Mouse (Mus musculus): ENCODE data around the gene Lhx9. TPM values are rescaled to one million over a fixed set of nuclear protein-coding genes. Genes with fewer than 3 reads are reported as not detected.

Lhx9 gene
- polyA plus RNA-seq, 1 experiment from 2014 or later = not detected

DNA sequence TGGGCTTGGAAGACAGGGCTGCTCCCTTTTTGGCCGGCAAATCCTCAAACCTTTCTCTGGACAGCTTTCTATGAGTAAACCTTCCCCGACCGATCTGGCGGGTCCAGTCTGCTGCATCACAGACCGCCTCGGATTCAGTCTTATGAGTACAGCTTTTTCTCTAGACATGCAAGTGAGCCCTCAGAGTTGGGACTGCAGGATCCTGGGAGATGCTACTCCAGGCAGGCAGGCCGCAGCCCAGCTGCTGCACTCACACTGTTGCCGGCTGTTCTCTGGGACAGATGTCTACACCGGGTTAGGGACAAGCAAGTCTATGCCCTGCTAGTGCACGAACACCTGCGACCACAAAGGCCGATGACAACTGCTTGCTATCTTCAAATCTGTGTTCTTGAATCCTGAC is 2.2 kb downstream of the Lhx9 start:
- Histone ChIP-seq H3K36me3 (ENCODE audit: insufficient read depth, low read length) (no peaks in the 10 kb centered on the region), H3K4me1 (replicated peaks; ENCODE audit: insufficient read depth, low read length) (peaks cover 27% of the 10 kb centered on the region; the same call in 1 of the 2 replicates), H3K27ac (no peak overlapping the region), H3K9ac (ENCODE audit: low read depth, low read length) (no peak overlapping the region), H3K9me3 (replicated peaks; ENCODE audit: low read length) (no peaks in the 10 kb centered on the region), H3K27me3 (ENCODE audit: insufficient read depth, low read length) (peaks cover 58% of the 10 kb centered on the region), H3K4me3 (replicated peaks; ENCODE audit: low read depth, low read length) (no peak overlapping the region), H3K4me2 (ENCODE audit: low read length) (no peak overlapping the region)
- WGBS = 8% methylated on average over 12 of the region's 12 CpGs
- no peak for DNase-seq (ENCODE audit: low spot score)
- no peak for ATAC-seq (replicated peaks; ENCODE audit: low FRiP score, low read depth)
- no peak for TF ChIP-seq CTCF (IDR thresholded peaks at IDR 0.05; ENCODE audit: low read depth)

DNA sequence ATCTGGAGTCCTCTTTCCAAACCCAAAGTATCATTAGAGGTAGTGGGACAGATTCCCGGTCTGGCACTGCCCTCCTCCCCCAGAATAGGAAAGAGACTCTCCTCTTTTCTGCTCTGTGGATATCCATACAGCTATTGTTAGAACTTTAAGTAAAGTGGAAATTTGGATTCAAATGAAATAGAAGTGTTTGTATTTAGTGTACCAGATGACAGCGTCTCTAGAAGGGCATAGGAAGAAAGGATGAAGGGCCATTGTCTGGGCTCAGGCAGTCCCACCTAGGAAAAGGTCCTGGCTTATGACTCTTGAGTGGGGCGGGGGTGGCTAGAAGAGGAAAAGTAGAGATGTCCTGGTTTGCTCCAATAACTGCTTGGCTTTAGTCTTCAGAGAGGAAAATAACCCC is 2.9 kb downstream of the Lhx9 start:
- no peak for TF ChIP-seq CTCF (IDR thresholded peaks at IDR 0.05; ENCODE audit: low read depth)
- Histone ChIP-seq H3K9me3 (replicated peaks; ENCODE audit: low read length) (no peaks in the 10 kb centered on the region), H3K27me3 (ENCODE audit: insufficient read depth, low read length) (peaks cover 58% of the 10 kb centered on the region), H3K36me3 (ENCODE audit: insufficient read depth, low read length) (no peaks in the 10 kb centered on the region), H3K9ac (ENCODE audit: low read depth, low read length) (no peak overlapping the region), H3K4me3 (replicated peaks; ENCODE audit: low read depth, low read length) (no peak overlapping the region), H3K4me1 (replicated peaks; ENCODE audit: insufficient read depth, low read length) (peaks cover 27% of the 10 kb centered on the region; the same call in 1 of the 2 replicates), H3K4me2 (ENCODE audit: low read length) (no peak overlapping the region), H3K27ac (no peak overlapping the region)
- 17% methylated on average over 3 of the region's 3 CpGs for WGBS
- DNase-seq (ENCODE audit: low spot score) = no peak
- no peak for ATAC-seq (replicated peaks; ENCODE audit: low FRiP score, low read depth)

DNA sequence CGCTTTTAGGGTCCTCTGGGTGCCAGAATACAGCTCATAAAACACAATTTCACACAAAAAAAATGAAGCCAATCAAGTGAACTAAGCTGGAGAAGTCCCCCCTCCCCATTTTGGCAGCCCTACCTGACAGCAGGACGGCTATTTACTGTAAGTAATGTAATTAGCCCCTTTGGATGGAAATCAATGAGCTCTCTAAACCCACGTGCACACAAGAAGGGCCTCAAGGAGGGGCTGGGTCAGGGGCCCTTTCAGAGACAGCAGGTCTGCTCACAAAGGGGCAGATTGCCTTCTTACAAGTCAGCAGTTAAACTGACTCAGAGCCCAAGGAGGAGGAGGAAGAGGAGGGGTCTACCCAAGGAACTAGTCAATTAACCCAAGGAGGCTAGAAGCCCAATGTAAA is 4.2 kb downstream of the Lhx9 start:
- Histone ChIP-seq H3K27me3 (ENCODE audit: insufficient read depth, low read length) (peaks cover 62% of the 10 kb centered on the region), H3K27ac (no peak overlapping the region), H3K9me3 (replicated peaks; ENCODE audit: low read length) (no peaks in the 10 kb centered on the region), H3K4me3 (replicated peaks; ENCODE audit: low read depth, low read length) (peak overlapping the region; percentile 30; the same call in 1 of the 2 replicates), H3K9ac (ENCODE audit: low read depth, low read length) (no peak overlapping the region), H3K4me1 (replicated peaks; ENCODE audit: insufficient read depth, low read length) (peaks cover 27% of the 10 kb centered on the region; the same call in 1 of the 2 replicates), H3K36me3 (ENCODE audit: insufficient read depth, low read length) (no peaks in the 10 kb centered on the region), H3K4me2 (ENCODE audit: low read length) (peak overlapping the region; percentile 53)
- no peak for TF ChIP-seq CTCF (IDR thresholded peaks at IDR 0.05; ENCODE audit: low read depth)
- 9% methylated on average over 3 of the region's 3 CpGs for WGBS
- no peak for DNase-seq (ENCODE audit: low spot score)
- no peak for ATAC-seq (replicated peaks; ENCODE audit: low FRiP score, low read depth)

DNA sequence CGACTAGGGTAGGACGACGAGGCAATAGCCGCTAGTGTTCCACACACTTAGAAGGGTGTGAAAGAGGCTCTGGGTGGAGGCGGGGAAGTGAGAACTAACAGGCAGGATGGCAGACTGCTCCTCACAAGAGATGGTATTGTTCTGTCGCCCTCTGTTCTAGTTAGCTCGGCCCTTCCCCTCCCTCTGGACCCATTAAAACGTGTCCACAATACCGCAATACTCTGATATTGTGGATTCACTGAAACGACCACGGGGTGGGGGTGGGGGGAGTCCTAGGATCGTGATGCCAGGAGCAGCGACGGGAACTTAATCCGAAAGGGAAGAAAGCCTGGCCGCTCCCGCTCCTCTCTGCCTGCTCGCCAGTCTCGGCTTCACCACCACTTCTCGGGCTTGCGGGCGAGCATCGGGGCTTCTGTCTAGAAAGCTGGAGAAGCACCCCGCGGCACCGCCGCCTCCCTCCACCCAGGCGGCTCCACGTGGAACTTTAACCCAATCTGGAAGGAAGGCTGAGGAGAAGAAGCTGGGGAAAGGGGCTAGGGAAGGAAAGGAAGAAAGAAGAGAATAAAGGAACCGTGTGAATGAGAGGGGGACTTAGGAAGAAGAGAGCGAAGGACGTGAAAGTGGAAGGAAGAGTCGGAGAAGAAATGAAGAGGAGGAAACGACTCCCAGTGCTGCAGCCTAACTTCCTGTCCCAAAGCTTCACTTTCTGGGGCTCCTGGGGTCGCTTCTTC is 4.9 kb downstream of the Lhx9 start:
- TF ChIP-seq CTCF (IDR thresholded peaks at IDR 0.05; ENCODE audit: low read depth) = no peak
- 1% methylated on average over 35 of the region's 35 CpGs for WGBS
- H3K9ac ChIP-seq (ENCODE audit: low read depth, low read length) = no peak overlapping the region
- no peaks in the 10 kb centered on the region for H3K9me3 ChIP-seq (replicated peaks; ENCODE audit: low read length)
- no peak overlapping the region for H3K27ac ChIP-seq
- peak; percentile 27 for DNase-seq (ENCODE audit: low spot score)
- H3K4me1 ChIP-seq (replicated peaks; ENCODE audit: insufficient read depth, low read length) = peaks cover 23% of the 10 kb centered on the region; the same call in 1 of the 2 replicates
- H3K36me3 ChIP-seq (ENCODE audit: insufficient read depth, low read length) = no peaks in the 10 kb centered on the region
- ATAC-seq (replicated peaks; ENCODE audit: low FRiP score, low read depth) = no peak
- H3K4me3 ChIP-seq (replicated peaks; ENCODE audit: low read depth, low read length) = peak overlapping the region; percentile 30
- peaks cover 62% of the 10 kb centered on the region for H3K27me3 ChIP-seq (ENCODE audit: insufficient read depth, low read length)
- H3K4me2 ChIP-seq (ENCODE audit: low read length) = peak overlapping the region; percentile 53

DNA sequence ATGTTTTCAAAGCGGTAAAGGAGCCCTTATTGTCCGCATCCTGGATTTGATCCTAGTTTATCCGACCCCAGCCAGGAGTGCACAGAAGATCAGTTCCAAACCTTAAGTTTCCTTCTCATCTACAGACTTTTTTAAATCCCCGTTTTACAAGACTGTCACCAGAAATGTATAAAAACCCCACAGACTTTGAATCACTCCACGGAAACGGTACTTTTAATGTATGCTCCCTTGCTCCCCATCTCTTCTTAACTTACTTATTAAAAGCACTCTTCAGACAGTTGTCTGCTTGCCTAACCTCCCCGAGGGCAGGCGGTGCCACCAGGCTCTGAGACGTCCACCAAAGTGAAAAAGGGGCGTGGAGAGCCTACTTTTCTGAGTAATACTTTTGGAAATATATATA is 5.6 kb downstream of the Lhx9 start:
- 3% methylated on average over 10 of the region's 10 CpGs for WGBS

DNA sequence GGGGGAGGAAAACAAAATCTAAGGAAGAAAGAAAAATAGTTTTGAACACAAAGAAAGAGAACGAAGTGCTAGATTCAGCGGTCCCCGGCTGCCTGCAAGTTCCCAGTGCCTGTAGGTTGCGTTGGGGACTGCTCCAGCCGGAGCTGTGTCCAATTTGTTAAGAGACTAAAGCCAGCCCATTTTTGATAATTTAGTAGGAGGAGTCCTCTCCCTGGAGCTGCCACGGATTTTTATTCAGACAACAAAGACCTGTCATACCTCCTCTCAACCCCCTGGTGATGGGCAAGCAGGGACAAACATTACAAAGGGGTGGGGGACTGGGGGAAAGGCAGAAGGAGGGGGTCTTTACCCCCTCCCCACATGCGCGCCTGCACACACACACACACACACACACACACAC is 6.1 kb downstream of the Lhx9 start:
- ATAC-seq (replicated peaks; ENCODE audit: low FRiP score, low read depth) = no peak
- no peak for TF ChIP-seq CTCF (IDR thresholded peaks at IDR 0.05; ENCODE audit: low read depth)

More for the DNA sequence above, 5.6 kb downstream of the Lhx9 start:
- H3K4me2 ChIP-seq (ENCODE audit: low read length) = no peak overlapping the region
- H3K9me3 ChIP-seq (replicated peaks; ENCODE audit: low read length) = no peaks in the 10 kb centered on the region
- no peak overlapping the region for H3K4me3 ChIP-seq (replicated peaks; ENCODE audit: low read depth, low read length)
- H3K4me1 ChIP-seq (replicated peaks; ENCODE audit: insufficient read depth, low read length) = peaks cover 15% of the 10 kb centered on the region; the same call in 1 of the 2 replicates
- no peak overlapping the region for H3K9ac ChIP-seq (ENCODE audit: low read depth, low read length)
- no peak overlapping the region for H3K27ac ChIP-seq
- H3K27me3 ChIP-seq (ENCODE audit: insufficient read depth, low read length) = peaks cover 62% of the 10 kb centered on the region
- TF ChIP-seq CTCF (IDR thresholded peaks at IDR 0.05; ENCODE audit: low read depth) = no peak
- ATAC-seq (replicated peaks; ENCODE audit: low FRiP score, low read depth) = no peak
- no peaks in the 10 kb centered on the region for H3K36me3 ChIP-seq (ENCODE audit: insufficient read depth, low read length)
- DNase-seq (ENCODE audit: low spot score) = no peak

More for the DNA sequence above, 6.1 kb downstream of the Lhx9 start:
- H3K4me3 ChIP-seq (replicated peaks; ENCODE audit: low read depth, low read length) = peak overlapping the region; percentile 28
- peak; percentile 64 for DNase-seq (ENCODE audit: low spot score)
- H3K9ac ChIP-seq (ENCODE audit: low read depth, low read length) = no peak overlapping the region
- peaks cover 65% of the 10 kb centered on the region for H3K27me3 ChIP-seq (ENCODE audit: insufficient read depth, low read length)
- no peaks in the 10 kb centered on the region for H3K9me3 ChIP-seq (replicated peaks; ENCODE audit: low read length)
- peaks cover 15% of the 10 kb centered on the region; the same call in 1 of the 2 replicates for H3K4me1 ChIP-seq (replicated peaks; ENCODE audit: insufficient read depth, low read length)
- peak overlapping the region; percentile 47 for H3K4me2 ChIP-seq (ENCODE audit: low read length)
- no peak overlapping the region for H3K27ac ChIP-seq
- under 1% methylated on average over 8 of the region's 8 CpGs for WGBS
- H3K36me3 ChIP-seq (ENCODE audit: insufficient read depth, low read length) = no peaks in the 10 kb centered on the region
